Mouse (Mus musculus) limb, embryonic 14.5 days (tissue): ENCODE results near the gene Slc25a16. TPM values are rescaled to one million over a fixed set of nuclear protein-coding genes. Genes with fewer than 3 reads are reported as not detected.

ENCODE experiments used
- ATAC-seq: fragments of 200-750 bp; cut with Nextera tagmentation; 2 replicates; pipeline ENCODE4 v1.8.0; 2017; ENCODE audit warnings: low read depth, moderate number of reproducible peaks, moderate TSS enrichment; ENCODE audit not compliant: low FRiP score
- DNase-seq: peaks from one replicate; pipeline ENCODE4 v3.0.0-alpha.2; 2015; ENCODE audit warnings: low spot score
- H3K27ac ChIP-seq: fragments of 300-500 bp; sonication (generic); replicated peaks from 2 replicates; pipeline ENCODE4 v1.5.1; 2014; ENCODE audit warnings: low read depth, mild to moderate bottlenecking, low read length, moderate library complexity, mixed read lengths
- H3K27me3 ChIP-seq: fragments of 300-500 bp; sonication (generic); 2 replicates; pipeline ENCODE4 v1.6.1; 2014; ENCODE audit warnings: low read length, mixed read lengths; ENCODE audit not compliant: control insufficient read depth, insufficient read depth
- H3K36me3 ChIP-seq: fragments of 300-500 bp; sonication (generic); 2 replicates; pipeline ENCODE4 v1.6.1; 2014; ENCODE audit warnings: mild to moderate bottlenecking, low read length, moderate library complexity, mixed read lengths; ENCODE audit not compliant: control insufficient read depth, insufficient read depth
- H3K4me1 ChIP-seq: fragments of 300-500 bp; sonication (generic); 2 replicates; pipeline ENCODE4 v1.6.1; 2014; ENCODE audit warnings: antibody characterized with exemption, low read length, mixed read lengths; ENCODE audit not compliant: control insufficient read depth, insufficient read depth
- H3K4me2 ChIP-seq: fragments of 300-500 bp; sonication (generic); replicated peaks from 2 replicates; pipeline ENCODE4 v1.6.1; 2014; ENCODE audit warnings: low read depth, mild to moderate bottlenecking, low read length, moderate library complexity; ENCODE audit not compliant: severe bottlenecking
- H3K4me3 ChIP-seq: fragments of 300-500 bp; sonication (generic); replicated peaks from 2 replicates; pipeline ENCODE4 v1.5.1; 2014; ENCODE audit warnings: low read length
- H3K9ac ChIP-seq: fragments of 300-500 bp; sonication (generic); 2 replicates; pipeline ENCODE4 v1.6.1; 2014; ENCODE audit warnings: mild to moderate bottlenecking, low read depth, low read length, moderate library complexity; ENCODE audit not compliant: severe bottlenecking
- H3K9me3 ChIP-seq: fragments of 300-500 bp; sonication (generic); 2 replicates; pipeline ENCODE4 v1.6.1; 2016; ENCODE audit warnings: low read length; ENCODE audit not compliant: control insufficient read depth
- POLR2A ChIP-seq: fragments of 200-500 bp; IDR thresholded peaks from 2 replicates; pipeline ENCODE4 v1.8.0; 2012; ENCODE audit warnings: inconsistent platforms, mild to moderate bottlenecking, moderate library complexity, borderline replicate concordance; ENCODE audit not compliant: insufficient read depth, insufficient read length; ENCODE audit errors: extremely low read depth
- WGBS: fragments of 180-500 bp; shearing (Covaris S2); extraction: QIAGEN DNeasy Blood & Tissue Kit; methylation state at CpG from one replicate; pipeline ENCODE4 v1.1.7; 2014; 5-methylcytosine and 5-hydroxymethylcytosine counted together
- polyA plus RNA-seq, 2 experiments: library from polyadenylated mRNA; depleted of rRNA in 1 of 2; stranded (reverse) in 1 of 2; unstranded in 1 of 2; fragments of >200 nt; fragmentation: Nextera tagmentation in 1 of 2; extraction: Ambion mirVana in 1 of 2; gene quantifications; 2 replicates each; pipeline versions ENCODE4 v1.2.1 to v1.2.3; 2012 to 2014

Slc25a16 gene
- polyA plus RNA-seq, 2 experiments: 11.0 to 13.2 TPM

- H3K9ac ChIP-seq: no peak overlapping the region
- no peaks in the 10 kb centered on the region for H3K27me3 ChIP-seq
- H3K36me3 ChIP-seq: peaks cover 10% of the 10 kb centered on the region
- no peak overlapping the region for H3K4me3 ChIP-seq
- no peak for DNase-seq
- H3K27ac ChIP-seq: no peak overlapping the region
- H3K9me3 ChIP-seq: no peaks in the 10 kb centered on the region
- 91% methylated on average over 4 of the region's 4 CpGs for WGBS
- H3K4me2 ChIP-seq: no peak overlapping the region
- no peak for TF ChIP-seq POLR2A
- 0 out of 2 replicates have a peak, but pooled peaks cover 7% of the 10 kb centered on the region for H3K4me1 ChIP-seq
- no peak for ATAC-seq
Measured at GRCm38 (mm10) chr10:62924096-62924635, 3.7 kb downstream of the Slc25a16 start.

- H3K9ac ChIP-seq: no peak overlapping the region
- H3K4me3 ChIP-seq: no peak overlapping the region
- no peaks in the 10 kb centered on the region for H3K4me1 ChIP-seq
- ATAC-seq: no peak
- no peak for TF ChIP-seq POLR2A
- no peak for DNase-seq
- H3K9me3 ChIP-seq: no peaks in the 10 kb centered on the region
- WGBS: 92% methylated on average over 1 of the region's 1 CpGs
- H3K27ac ChIP-seq: no peak overlapping the region
- H3K36me3 ChIP-seq: peaks cover 31% of the 10 kb centered on the region
- no peaks in the 10 kb centered on the region for H3K27me3 ChIP-seq
- no peak overlapping the region for H3K4me2 ChIP-seq
Measured at GRCm38 (mm10) chr10:62932381-62932780, 11.9 kb downstream of the Slc25a16 start.

GRCm38 (mm10) chr10:62944975-62945580 lies 24.6 kb downstream of the Slc25a16 start:
- DNase-seq (no peak), ATAC-seq (no peak)
- Histone ChIP-seq H3K27ac (no peak overlapping the region), H3K36me3 (peaks cover 28% of the 10 kb centered on the region), H3K4me3 (no peak overlapping the region), H3K9me3 (no peaks in the 10 kb centered on the region), H3K4me2 (no peak overlapping the region), H3K27me3 (no peaks in the 10 kb centered on the region), H3K4me1 (0 out of 2 replicates have a peak, but pooled peaks cover 4% of the 10 kb centered on the region), H3K9ac (no peak overlapping the region)
- WGBS: 88% methylated on average over 10 of the region's 10 CpGs
- TF ChIP-seq POLR2A: no peak

- DNase-seq: peak; percentile 89
- ATAC-seq: peak; percentile 93
- Histone ChIP-seq H3K4me2 (peak within 1 kb of the TSS; percentile 70), H3K27me3 (no peaks in the 10 kb centered on the region), H3K36me3 (peaks cover 27% of the 10 kb centered on the region), H3K9me3 (no peaks in the 10 kb centered on the region), H3K27ac (peak within 1 kb of the TSS; percentile 70), H3K4me3 (peak within 1 kb of the TSS; percentile 69), H3K4me1 (0 out of 2 replicates have a peak, but pooled peaks cover 4% of the 10 kb centered on the region), H3K9ac (peak within 1 kb of the TSS; percentile 73)
- TF ChIP-seq POLR2A: peak; percentile 63; the same call in 1 of the 2 replicates
- WGBS: 1% methylated on average over 58 of the region's 68 CpGs
Measured at GRCm38 (mm10) chr10:62946738-62947471, 26.5 kb downstream of the Slc25a16 start, which contains the start of gene Dna2. Gene Dna2, plus strand, starts transcription at chr10:62947026.

- Histone ChIP-seq H3K27me3 (no peaks in the 10 kb centered on the region), H3K36me3 (peaks cover 14% of the 10 kb centered on the region), H3K9ac (no peak overlapping the region), H3K9me3 (no peaks in the 10 kb centered on the region), H3K4me1 (0 out of 2 replicates have a peak, but pooled peaks cover 4% of the 10 kb centered on the region), H3K4me2 (no peak overlapping the region), H3K4me3 (no peak overlapping the region), H3K27ac (no peak overlapping the region)
- DNase-seq (no peak), ATAC-seq (no peak)
- TF ChIP-seq POLR2A: no peak
- WGBS: 93% methylated on average over 7 of the region's 7 CpGs
Measured at GRCm38 (mm10) chr10:62948551-62948950, 28.1 kb downstream of the Slc25a16 start.
